13 mouse cellular contexts compared by ENCODE assay signal in genomic region chr3:98038658-98039057, GRCm38 (mm10). TPM values are rescaled to one million over a fixed set of nuclear protein-coding genes. Genes with fewer than 3 reads are reported as not detected.
DNase-seq lines count a peak whose midpoint lies in the region; ATAC-seq lines count a peak whose summit lies in the region.
"Had no signal": no experiment of that assay in that cellular context is flagged by ENCODE, and none has a peak within 500 bp of the region (broad histone marks: within the 10 kb centered on the region; RNA-seq: fewer than 3 reads in every experiment).

No protein-coding gene starts in this region.

- no peak for DNase-seq in forebrain, embryonic 10.5 days (ENCODE audit: extremely low spot score, low spot score)
- no peak for DNase-seq in forebrain, embryonic 11.5 days (ENCODE audit: low spot score)
- no peak for DNase-seq in kidney, postnatal 10 days
- no peak for DNase-seq in neural tube, embryonic 10.5 days (ENCODE audit: extremely low spot score, low spot score)
- DNase-seq: adrenal gland, postnatal 25 days; lung, postnatal 14 days; spleen, adult 18-20 months; thymus, adult 2 months had no signal

- 89% methylated on average over 8 of the region's 8 CpGs for WGBS in forebrain, embryonic 10.5 days
- WGBS in forebrain, embryonic 11.5 days, result 76% methylated on average over 8 of the region's 8 CpGs
- WGBS in kidney, embryonic 14.5 days, result 73% methylated on average over 8 of the region's 8 CpGs
- 66% methylated on average over 8 of the region's 8 CpGs for WGBS in neural tube, embryonic 13.5 days
- WGBS in stomach, embryonic 16.5 days, result 63% methylated on average over 8 of the region's 8 CpGs
- WGBS in liver, embryonic 12.5 days (ENCODE audit: insufficient replicate concordance), result 76% methylated on average over 8 of the region's 8 CpGs

- H3K27me3 ChIP-seq in forebrain, embryonic 10.5 days (ENCODE audit: poor library complexity, severe bottlenecking), result no peaks in the 10 kb centered on the region
- H3K27me3 ChIP-seq in forebrain, embryonic 11.5 days (ENCODE audit: control insufficient read depth, insufficient read depth, low read length), result no peaks in the 10 kb centered on the region
- H3K27me3 ChIP-seq in kidney, embryonic 14.5 days (ENCODE audit: control insufficient read depth, insufficient read depth, low read length), result no peaks in the 10 kb centered on the region
- H3K27me3 ChIP-seq in neural tube, embryonic 13.5 days, result no peaks in the 10 kb centered on the region
- no peaks in the 10 kb centered on the region for H3K27me3 ChIP-seq in stomach, embryonic 16.5 days (ENCODE audit: control insufficient read depth, insufficient read depth, low read length)
- H3K27me3 ChIP-seq in liver, embryonic 12.5 days (replicated peaks), result no peaks in the 10 kb centered on the region

- no peak overlapping the region for H3K9ac ChIP-seq in forebrain, embryonic 11.5 days (ENCODE audit: low read length)
- no peak overlapping the region for H3K9ac ChIP-seq in kidney, embryonic 14.5 days (ENCODE audit: low read depth, low read length)
- H3K9ac ChIP-seq in neural tube, embryonic 13.5 days, result no peak overlapping the region
- no peak overlapping the region for H3K9ac ChIP-seq in stomach, embryonic 16.5 days (ENCODE audit: low read length)
- no peak overlapping the region for H3K9ac ChIP-seq in liver, embryonic 12.5 days

- H3K4me2 ChIP-seq in forebrain, embryonic 11.5 days (ENCODE audit: low read depth, low read length, severe bottlenecking), result no peak overlapping the region
- no peak overlapping the region for H3K4me2 ChIP-seq in kidney, embryonic 14.5 days (replicated peaks; ENCODE audit: low read depth, low read length)
- H3K4me2 ChIP-seq in neural tube, embryonic 13.5 days, result no peak overlapping the region
- H3K4me2 ChIP-seq in stomach, embryonic 16.5 days (ENCODE audit: low read depth, low read length), result no peak overlapping the region
- H3K4me2 ChIP-seq in liver, embryonic 12.5 days, result no peak overlapping the region

- H3K36me3 ChIP-seq in forebrain, embryonic 10.5 days (replicated peaks), result peaks cover 5% of the 10 kb centered on the region; the same call in 1 of the 2 replicates
- H3K36me3 ChIP-seq in forebrain, embryonic 11.5 days (ENCODE audit: control insufficient read depth, insufficient read depth, low read length), result no peaks in the 10 kb centered on the region
- no peaks in the 10 kb centered on the region for H3K36me3 ChIP-seq in kidney, embryonic 14.5 days (ENCODE audit: control insufficient read depth, insufficient read depth, low read length)
- H3K36me3 ChIP-seq in neural tube, embryonic 13.5 days, result no peaks in the 10 kb centered on the region
- H3K36me3 ChIP-seq in stomach, embryonic 16.5 days (ENCODE audit: control insufficient read depth, insufficient read depth, low read length), result no peaks in the 10 kb centered on the region
- no peaks in the 10 kb centered on the region for H3K36me3 ChIP-seq in liver, embryonic 12.5 days

- H3K4me1 ChIP-seq in forebrain, embryonic 10.5 days, result peaks cover 86% of the 10 kb centered on the region
- H3K4me1 ChIP-seq in forebrain, embryonic 11.5 days (replicated peaks; ENCODE audit: control insufficient read depth, insufficient read depth, low read length), result peaks cover 29% of the 10 kb centered on the region
- peaks cover 90% of the 10 kb centered on the region for H3K4me1 ChIP-seq in kidney, embryonic 14.5 days (ENCODE audit: control insufficient read depth, insufficient read depth, low read length)
- peaks cover 85% of the 10 kb centered on the region for H3K4me1 ChIP-seq in neural tube, embryonic 13.5 days (replicated peaks)
- H3K4me1 ChIP-seq in stomach, embryonic 16.5 days (ENCODE audit: control insufficient read depth, insufficient read depth, low read length), result peaks cover 75% of the 10 kb centered on the region
- peaks cover 51% of the 10 kb centered on the region for H3K4me1 ChIP-seq in liver, embryonic 12.5 days

- no peak overlapping the region for H3K4me3 ChIP-seq in forebrain, embryonic 10.5 days
- H3K4me3 ChIP-seq in forebrain, embryonic 11.5 days (ENCODE audit: low read depth, low read length), result no peak overlapping the region
- no peak overlapping the region for H3K4me3 ChIP-seq in kidney, embryonic 14.5 days (ENCODE audit: low read length)
- H3K4me3 ChIP-seq in neural tube, embryonic 13.5 days, result no peak overlapping the region
- H3K4me3 ChIP-seq in stomach, embryonic 16.5 days (replicated peaks; ENCODE audit: low read length), result no peak overlapping the region
- no peak overlapping the region for H3K4me3 ChIP-seq in liver, embryonic 12.5 days

- H3K9me3 ChIP-seq in forebrain, embryonic 10.5 days, result no peaks in the 10 kb centered on the region
- H3K9me3 ChIP-seq in forebrain, embryonic 11.5 days (ENCODE audit: control insufficient read depth, low read length), result no peaks in the 10 kb centered on the region
- no peaks in the 10 kb centered on the region for H3K9me3 ChIP-seq in kidney, embryonic 14.5 days (ENCODE audit: control insufficient read depth, low read length)
- H3K9me3 ChIP-seq in neural tube, embryonic 13.5 days, result no peaks in the 10 kb centered on the region
- H3K9me3 ChIP-seq in stomach, embryonic 16.5 days (replicated peaks; ENCODE audit: control insufficient read depth, low read length), result no peaks in the 10 kb centered on the region
- no peaks in the 10 kb centered on the region for H3K9me3 ChIP-seq in liver, embryonic 12.5 days (replicated peaks)

- 0 out of 2 replicates have a peak overlapping the region, but pooled peaks have one; percentile 48 for H3K27ac ChIP-seq in forebrain, embryonic 10.5 days
- no peak overlapping the region for H3K27ac ChIP-seq in forebrain, embryonic 11.5 days (ENCODE audit: low read depth, low read length)
- H3K27ac ChIP-seq in kidney, embryonic 14.5 days (ENCODE audit: low read depth, low read length), result peak overlapping the region; percentile 60; the same call in 1 of the 2 replicates
- peak overlapping the region; percentile 59; the same call in 1 of the 2 replicates for H3K27ac ChIP-seq in neural tube, embryonic 13.5 days (replicated peaks)
- peak overlapping the region; percentile 28 for H3K27ac ChIP-seq in stomach, embryonic 16.5 days (ENCODE audit: low read length)
- H3K27ac ChIP-seq in liver, embryonic 12.5 days, result no peak overlapping the region

- no peak for ATAC-seq in forebrain, embryonic 11.5 days (replicated peaks; ENCODE audit: low FRiP score)
- ATAC-seq in kidney, embryonic 14.5 days (ENCODE audit: low FRiP score, low TSS enrichment), result no peak
- ATAC-seq in neural tube, embryonic 13.5 days (ENCODE audit: low read depth), result no peak
- ATAC-seq in stomach, embryonic 16.5 days (ENCODE audit: insufficient read depth, low FRiP score), result no peak
- ATAC-seq in liver, embryonic 12.5 days, result no peak
- ATAC-seq: inflammation-experienced regulatory T-cells, adult 6 months had no signal

RNA-seq across cellular contexts. Expression of gene Notch2, which starts 25.3 kb away (rescaled TPM):
- polyA plus RNA-seq in forebrain, embryonic 10.5 days (2016; fragmentation: Nextera tagmentation; extraction: Ambion mirVana), result 19.1 and 21.2 TPM in 2 replicates
- polyA plus RNA-seq in forebrain, embryonic 11.5 days (2014; fragmentation: Nextera tagmentation; extraction: Ambion mirVana), result 27.6 TPM in 2 replicates
- polyA plus RNA-seq in kidney, embryonic 14.5 days (2014; fragmentation: Nextera tagmentation; extraction: Ambion mirVana), result 34.4 and 42.7 TPM in 2 replicates
- 11.2 and 14.1 TPM in 2 replicates for polyA plus RNA-seq in neural tube, embryonic 13.5 days (2015; fragmentation: Nextera tagmentation; extraction: Ambion mirVana)
- polyA plus RNA-seq in stomach, embryonic 16.5 days (2015; fragmentation: Nextera tagmentation; extraction: Ambion mirVana), result 20.4 and 23.6 TPM in 2 replicates
- polyA plus RNA-seq in liver, embryonic 12.5 days (2016; fragmentation: Nextera tagmentation; extraction: Ambion mirVana), result 8.7 and 10.1 TPM in 2 replicates

Comparison
In these comparisons a context has a peak if more than half of its experiments do, and no peak if none do; other contexts are left out.
1. H3K27ac ChIP-seq: peak in forebrain, embryonic 10.5 days (single experiment), kidney, embryonic 14.5 days (single experiment), neural tube, embryonic 13.5 days (single experiment) and stomach, embryonic 16.5 days (single experiment); none in forebrain, embryonic 11.5 days (single experiment) and liver, embryonic 12.5 days (single experiment).